Mouse (Mus musculus) bone marrow, adult 2 months (tissue): Measurements from ENCODE around the gene Gas6.

Experiments used
- CTCF ChIP-seq: fragments of 200-500 bp; IDR thresholded peaks from 2 replicates; pipeline ENCODE4 v1.5.1; 2011; ENCODE audit warnings: low read length, control low read depth; ENCODE audit not compliant: control insufficient read depth, insufficient read depth
- POLR2A ChIP-seq: fragments of 200-500 bp; IDR thresholded peaks from 2 replicates; pipeline ENCODE4 v1.6.1; 2011; ENCODE audit warnings: low read depth, mild to moderate bottlenecking, control low read depth, low read length, borderline replicate concordance; ENCODE audit not compliant: control insufficient read depth

GRCm38 (mm10) chr8:13448145-13448544 is 46.1 kb downstream of the Gas6 start:
- TF ChIP-seq POLR2A (no peak), CTCF (no peak)
